In the genomic region with DNA sequence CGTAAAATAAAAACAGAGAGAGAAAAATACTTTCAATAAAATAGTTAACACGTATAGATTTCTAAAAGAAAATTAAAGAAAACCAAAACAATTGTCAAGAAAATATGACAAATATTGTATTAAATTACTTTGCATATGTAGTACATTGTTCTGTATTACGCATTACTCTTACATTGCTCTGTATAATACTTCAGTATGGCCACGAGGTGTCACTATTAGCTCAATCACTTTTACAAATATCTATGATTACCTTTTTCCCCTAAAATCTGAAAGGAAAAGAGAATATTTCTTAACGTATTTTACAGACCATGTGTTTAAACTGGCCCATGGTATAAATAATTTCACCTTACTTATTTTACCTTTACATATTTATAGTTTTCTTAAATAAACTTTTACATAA, we compare ENCODE assay signal across 8 mouse cellular contexts.
DNase-seq lines count a peak whose midpoint lies in the region; ATAC-seq and TF ChIP-seq lines count a peak whose summit lies in the region.

No protein-coding gene starts in this region.

- H3K36me3 ChIP-seq in ES-E14 (ENCODE audit: control insufficient read depth, insufficient read depth, low read length, poor library complexity, severe bottlenecking): no peaks in the 10 kb centered on the region

- in situ Hi-C loops in ES-E14 (cut with MboI; ENCODE audit: low sequenced_read_pairs in 2 of 2, unreplicated experiment in 2 of 2): loop anchor here (5.0 to 10.0 kb wide), 2 partner anchors 519 to 521 kb away; no protein-coding TSS in a partner anchor

- no peak overlapping the region for H3K4me3 ChIP-seq in ES-E14 (ENCODE audit: insufficient read depth in 1 of 2, low read depth in 1 of 2, low read length in 2 of 2, poor library complexity in 1 of 2, severe bottlenecking in 1 of 2)

- H3K27ac ChIP-seq in ES-E14 (ENCODE audit: insufficient read depth, low read depth, low read length, poor library complexity, severe bottlenecking): no peak overlapping the region

- no peaks in the 10 kb centered on the region for H3K9me3 ChIP-seq in ES-E14 (ENCODE audit: control insufficient read depth, insufficient read depth, low read depth, low read length)

- peak; percentile 19 for DNase-seq in kidney, adult 9 months
- no peak for DNase-seq in kidney, adult 11 months
- peak; percentile 9 for DNase-seq in ES-E14 (ENCODE audit: low read depth, low spot score)
- DNase-seq in lung, postnatal 25 days (ENCODE audit: low spot score): peak; percentile 11
- DNase-seq in thymus, postnatal 36 days: no peak
- DNase-seq in urinary bladder, postnatal 25 days (ENCODE audit: low spot score): no peak

- H3K9ac ChIP-seq in ES-E14 (ENCODE audit: insufficient read depth, low read depth, low read length, poor library complexity, severe bottlenecking): no peak overlapping the region

- peak; percentile 65; the same call in 1 of the 2 replicates for ATAC-seq in common myeloid progenitor, adult 5-6 weeks (replicated peaks; ENCODE audit: low read depth, poor library complexity, severe bottlenecking)
- no peak for ATAC-seq in megakaryocyte-erythroid progenitor cell, adult 5-6 weeks (replicated peaks; ENCODE audit: low FRiP score, low TSS enrichment, poor library complexity, severe bottlenecking)

- H3K4me1 ChIP-seq in ES-E14 (ENCODE audit: control insufficient read depth in 2 of 2, insufficient read depth in 2 of 2, low read length in 2 of 2, poor library complexity in 1 of 2): no peaks in the 10 kb centered on the region

TF ChIP-seq in ES-E14, 5 proteins besides CTCF, POLR2A, EP300 and RAD21:
- no peak for TF ChIP-seq ZNF384 (IDR thresholded peaks at IDR 0.05; ENCODE audit: low read depth, low read length)
- TF ChIP-seq HCFC1 (IDR thresholded peaks at IDR 0.05; ENCODE audit: borderline replicate concordance, insufficient read depth, low read length): no peak
- TF ChIP-seq MAFK (IDR thresholded peaks at IDR 0.05; ENCODE audit: insufficient read depth, low read depth, low read length): no peak
- TF ChIP-seq ZC3H11A (IDR thresholded peaks at IDR 0.05; ENCODE audit: borderline replicate concordance, low read depth, low read length): peak; percentile 51; the same call in 1 of the 2 replicates

Comparison
In these comparisons a context has a peak if more than half of its experiments do, and no peak if none do; other contexts are left out.
1. DNase-seq: peak in kidney, adult 9 months (single experiment), ES-E14 (single experiment) and lung, postnatal 25 days (single experiment); none in kidney, adult 11 months (single experiment), thymus, postnatal 36 days (0 of 2) and urinary bladder, postnatal 25 days (single experiment).